Mouse (Mus musculus): ENCODE measurements around the gene Nog. TPM values are rescaled to one million over a fixed set of nuclear protein-coding genes. Genes with fewer than 3 reads are reported as not detected.

Gene Nog
- polyA plus RNA-seq, 1 experiment from 2014 or later, result 4.2 TPM

- Histone ChIP-seq H3K9me3 (replicated peaks; ENCODE audit: control insufficient read depth, low read length) (no peaks in the 10 kb centered on the region), H3K4me1 (ENCODE audit: control insufficient read depth, insufficient read depth, low read length) (peaks cover 8% of the 10 kb centered on the region), H3K27ac (ENCODE audit: low read depth, low read length) (no peak overlapping the region), H3K4me3 (ENCODE audit: low read depth, low read length) (no peak overlapping the region), H3K9ac (ENCODE audit: low read length) (no peak overlapping the region), H3K27me3 (replicated peaks; ENCODE audit: control insufficient read depth, insufficient read depth, low read length) (no peaks in the 10 kb centered on the region), H3K4me2 (ENCODE audit: low read length) (no peak overlapping the region), H3K36me3 (ENCODE audit: control insufficient read depth, insufficient read depth, low read length) (no peaks in the 10 kb centered on the region)
- DNase-seq (ENCODE audit: low spot score) (no peak), ATAC-seq (no peak)
- 86% methylated on average over 13 of the region's 13 CpGs for WGBS
Observed at GRCm38 (mm10) chr11:89253973-89254372, 48.2 kb downstream of the Nog start.

Other genes starting within 250 kb of the Nog start
- gene Dgke, start 235.5 kb downstream of the Nog start, polyA plus RNA-seq (2014; fragmentation: Nextera tagmentation; extraction: Ambion mirVana), result 9.9 and 12.0 TPM in 2 replicates
- not detected in 2 replicates for gene Gm525, start 228.5 kb downstream of the Nog start, polyA plus RNA-seq (2014; fragmentation: Nextera tagmentation; extraction: Ambion mirVana)

All from forebrain, embryonic 14.5 days (tissue).